Mouse (Mus musculus) kidney, adult 2 months (tissue): ENCODE results near the gene Isyna1.

Experiments
- CTCF ChIP-seq: fragments of 200-500 bp; conservative IDR thresholded peaks from 2 replicates; pipeline ENCODE4 v1.5.1; 2011; ENCODE audit warnings: low read depth, mild to moderate bottlenecking, control low read depth, low read length, moderate library complexity, mixed read lengths; ENCODE audit not compliant: insufficient read depth, insufficient read length
- POLR2A ChIP-seq: fragments of 200-500 bp; IDR thresholded peaks from one replicate; pipeline ENCODE4 v1.6.1; 2011; ENCODE audit warnings: low read depth, low read length, control low read depth

DNA sequence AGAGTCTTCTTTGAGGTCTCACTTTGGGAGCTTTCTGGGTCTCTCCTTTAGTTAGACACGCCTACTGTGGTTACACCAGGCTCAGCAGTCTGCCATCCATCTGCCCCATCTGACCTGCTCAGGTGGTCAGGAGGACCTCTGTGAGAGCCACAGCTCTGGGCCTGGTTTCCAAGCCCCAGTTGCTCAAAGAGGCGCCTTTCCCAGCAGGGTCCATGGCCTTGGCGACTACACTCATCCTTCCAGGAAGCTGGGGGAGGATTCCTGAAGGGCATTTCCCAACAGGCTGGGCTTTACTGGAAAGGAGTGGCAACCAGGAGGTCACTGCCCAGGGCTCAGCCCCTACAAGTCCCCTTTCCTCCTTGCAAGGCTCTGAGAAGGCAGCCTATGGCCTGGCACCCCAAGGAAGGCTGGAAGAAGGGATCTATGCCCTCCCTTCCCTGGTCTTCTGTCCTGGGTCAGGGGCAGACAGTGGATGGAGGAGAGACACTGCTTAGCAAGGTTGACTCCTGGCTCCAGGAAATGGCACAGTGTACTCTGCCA, 29.4 kb upstream of the Isyna1 start:
- TF ChIP-seq CTCF (no peak), POLR2A (no peak)
